Mouse (Mus musculus) thymus, adult 18-20 months (tissue): Measurements from ENCODE around the gene Pin1rt1.

Source experiments
- DNase-seq, 2 experiments: peaks; one replicate each; pipeline ENCODE4 v3.0.0; 2022; ENCODE audit warnings: mixed read lengths in 2 of 2

Pin1rt1 gene

GRCm38 (mm10) chr2:104716279-104716678, at the start of gene Pin1rt1:
Gene Pin1rt1, minus strand, starts transcription at chr2:104716379.
- no peak for DNase-seq

GRCm38 (mm10) chr2:104764018-104764417, 47.8 kb upstream of the Pin1rt1 start:
- DNase-seq: no peak

DNA sequence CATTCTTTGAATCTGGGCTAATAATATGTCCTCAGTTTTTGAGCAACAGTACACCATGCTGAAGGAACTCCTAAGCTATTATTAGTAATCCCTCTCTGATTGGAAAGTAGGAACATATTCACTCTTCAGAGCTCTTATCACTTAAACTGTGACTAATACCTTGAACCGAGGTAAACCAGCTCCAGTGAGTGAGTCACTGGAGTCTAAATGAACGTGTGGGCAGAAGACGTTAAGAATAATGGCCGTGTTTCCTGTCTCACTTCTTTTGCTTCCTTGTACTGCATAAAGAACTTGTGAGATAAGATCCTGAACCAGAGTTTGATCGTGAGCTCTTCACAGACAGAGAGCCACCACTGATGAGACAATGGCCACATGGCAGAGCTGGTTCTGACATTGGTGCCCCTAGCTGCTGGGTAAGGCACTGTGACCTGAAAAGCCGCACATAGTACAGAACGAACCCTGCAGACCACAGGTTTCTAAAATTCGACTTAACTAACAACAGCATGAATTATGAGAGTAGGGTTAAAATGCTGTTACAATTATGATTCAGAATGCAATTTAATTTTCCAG, 47.0 kb upstream of the Pin1rt1 start:
- no peak for DNase-seq

- DNase-seq: no peak
Measured at GRCm38 (mm10) chr2:104750611-104751010, 34.4 kb upstream of the Pin1rt1 start.

DNA sequence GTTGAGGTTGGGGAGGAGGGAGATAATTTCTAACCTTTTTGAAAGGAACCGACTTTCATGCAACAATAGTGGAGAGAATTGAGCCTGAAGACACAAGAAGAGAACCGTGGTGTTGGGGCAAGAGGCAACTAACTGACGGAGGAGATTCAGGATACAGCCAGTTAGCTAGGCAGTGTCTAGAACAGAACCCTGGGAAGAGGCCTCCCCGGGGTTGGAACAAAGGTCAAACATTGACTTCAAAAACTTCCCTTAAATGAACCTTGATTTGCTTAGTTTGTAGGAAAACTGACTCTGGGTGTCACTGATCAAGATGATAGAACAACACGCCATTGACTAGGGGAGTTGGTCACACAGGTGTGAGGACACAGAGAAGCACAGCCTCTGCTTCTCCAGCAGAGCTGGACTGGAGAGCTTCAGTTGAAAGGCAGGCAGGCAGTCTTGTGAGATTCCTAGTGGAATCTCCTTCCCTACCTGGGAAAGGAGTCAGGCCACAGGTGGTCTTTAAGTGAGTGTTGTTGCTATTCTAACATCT, 32.5 kb upstream of the Pin1rt1 start:
- no peak for DNase-seq

- DNase-seq: no peak
Measured at GRCm38 (mm10) chr2:104746251-104746650, 30.1 kb upstream of the Pin1rt1 start.

- no peak for DNase-seq
Measured at GRCm38 (mm10) chr2:104743971-104744370, 27.8 kb upstream of the Pin1rt1 start.

DNA sequence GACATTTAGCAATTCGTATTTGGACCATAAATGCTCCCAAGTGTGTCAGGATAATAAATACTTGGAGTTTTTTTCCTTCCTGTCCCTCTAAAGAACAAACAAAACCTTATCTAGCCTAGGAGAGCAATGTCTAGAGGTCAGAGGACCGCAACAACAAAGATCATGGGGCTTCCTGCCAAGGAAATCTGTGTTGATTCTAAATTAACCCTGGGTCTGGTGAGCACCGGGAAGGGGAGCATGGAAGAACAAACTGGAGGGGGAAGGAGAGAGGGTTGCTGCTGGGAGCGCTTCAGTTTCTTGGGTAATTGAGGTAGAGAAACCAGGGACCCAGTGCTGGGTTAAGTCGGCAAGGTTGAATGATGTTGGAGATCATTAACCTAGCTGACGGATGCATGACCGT, 27.0 kb upstream of the Pin1rt1 start:
- no peak for DNase-seq

- DNase-seq: peak; percentile 71 to 74
Measured at GRCm38 (mm10) chr2:104742741-104743064, 26.5 kb upstream of the Pin1rt1 start, which contains the start of gene Depdc7. Gene Depdc7, minus strand, starts transcription at chr2:104742878.

- DNase-seq: peak in 1 of 2 experiments; percentile 3
Measured at GRCm38 (mm10) chr2:104741896-104742740, 25.9 kb upstream of the Pin1rt1 start.

- DNase-seq: no peak
Measured at GRCm38 (mm10) chr2:104741015-104741758, 25.0 kb upstream of the Pin1rt1 start.

GRCm38 (mm10) chr2:104740248-104740949, 24.2 kb upstream of the Pin1rt1 start:
- DNase-seq: no peak

- no peak for DNase-seq
Measured at GRCm38 (mm10) chr2:104739691-104740090, 23.5 kb upstream of the Pin1rt1 start.

DNA sequence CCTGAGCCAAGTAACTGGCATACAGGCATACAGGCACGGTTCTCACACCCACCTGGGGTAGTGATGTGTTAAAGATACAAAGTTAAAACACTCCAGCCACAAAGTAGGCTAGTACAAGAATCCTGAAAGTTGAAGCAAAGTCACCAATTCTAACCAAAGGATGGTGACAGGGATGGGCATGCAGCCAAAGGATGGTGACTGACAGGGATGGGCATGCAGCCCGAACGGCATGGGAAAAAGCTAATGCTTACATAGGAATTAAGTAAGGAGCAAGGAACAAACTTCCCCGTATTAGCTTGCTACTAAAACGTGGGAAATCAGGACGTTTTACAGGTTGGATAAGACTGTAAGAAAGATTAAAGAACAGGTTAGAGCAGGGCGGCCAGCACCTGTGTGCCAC, 20.1 kb upstream of the Pin1rt1 start:
- DNase-seq: no peak

DNA sequence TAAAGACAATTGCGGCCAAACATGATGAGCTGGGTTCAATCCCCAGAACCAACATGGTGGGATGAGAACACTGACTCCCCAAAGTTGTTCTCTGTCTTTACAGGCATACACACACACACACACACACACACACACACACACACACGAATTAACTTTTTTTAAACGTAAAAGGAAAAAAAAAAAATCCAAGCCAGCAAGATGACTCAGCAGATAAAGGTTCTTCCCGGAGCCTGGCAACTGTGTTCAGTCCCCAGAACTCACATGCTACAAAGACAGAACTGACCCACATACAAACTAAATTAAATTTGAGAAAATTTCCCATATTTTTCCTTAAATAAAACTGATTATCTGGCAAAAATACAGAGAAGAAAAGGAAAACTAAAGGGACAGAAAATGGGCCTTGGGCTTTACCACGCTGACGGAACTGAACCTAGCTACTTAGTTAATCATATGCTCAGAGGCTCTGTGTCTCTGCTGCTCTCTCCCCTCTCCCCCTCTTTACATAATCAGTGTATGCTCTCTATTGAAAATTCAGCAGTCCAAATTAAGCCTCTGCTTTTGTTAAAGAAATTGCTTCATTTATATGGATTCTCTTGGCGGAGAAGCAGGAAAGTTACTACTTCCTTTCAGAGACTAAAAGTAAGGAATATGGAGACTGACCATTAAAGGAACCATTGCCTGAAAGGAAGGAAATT, 16.5 kb upstream of the Pin1rt1 start:
- no peak for DNase-seq

GRCm38 (mm10) chr2:104732033-104732444, 15.9 kb upstream of the Pin1rt1 start:
- DNase-seq: no peak

- no peak for DNase-seq
Measured at GRCm38 (mm10) chr2:104727369-104727768, 11.2 kb upstream of the Pin1rt1 start.

DNA sequence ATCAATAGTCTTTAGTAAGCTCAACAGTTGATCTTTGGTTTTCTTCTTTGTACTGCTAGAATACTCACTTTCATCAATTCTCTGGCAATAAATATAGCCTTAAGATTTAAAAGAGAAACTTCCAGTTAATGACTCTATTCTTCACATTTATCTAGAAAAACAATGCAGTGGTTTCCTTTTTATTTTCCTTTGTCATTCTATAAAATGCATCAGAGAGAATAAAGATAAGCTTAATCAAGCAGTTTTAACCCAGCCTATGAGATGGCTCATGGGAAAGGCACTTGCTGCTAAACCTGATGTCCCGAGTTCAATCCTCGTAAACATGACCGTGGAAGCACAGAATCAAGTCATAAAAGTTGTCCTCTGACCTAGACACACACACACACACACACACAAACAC, 5.8 kb upstream of the Pin1rt1 start:
- no peak for DNase-seq

DNA sequence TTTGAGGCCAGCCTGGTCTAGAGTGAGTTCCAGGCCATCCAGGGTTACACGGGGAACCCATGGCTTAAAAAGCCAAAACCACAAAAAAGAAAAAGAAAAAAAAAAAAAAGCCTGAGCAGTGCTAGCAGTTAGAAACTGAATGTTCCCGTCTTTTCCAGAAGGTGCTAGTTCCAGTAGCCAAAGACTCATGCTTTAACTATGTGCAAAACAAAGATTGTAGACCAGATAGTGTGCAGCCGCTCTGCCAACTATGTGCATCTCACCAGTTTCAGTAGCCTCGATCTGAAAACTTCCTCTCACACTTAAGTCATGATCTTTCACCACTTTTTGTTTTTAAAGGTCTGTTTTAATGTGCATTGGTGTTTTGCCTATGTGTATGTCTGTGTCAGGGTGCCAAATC, 1.6 kb upstream of the Pin1rt1 start:
- DNase-seq: no peak

DNA sequence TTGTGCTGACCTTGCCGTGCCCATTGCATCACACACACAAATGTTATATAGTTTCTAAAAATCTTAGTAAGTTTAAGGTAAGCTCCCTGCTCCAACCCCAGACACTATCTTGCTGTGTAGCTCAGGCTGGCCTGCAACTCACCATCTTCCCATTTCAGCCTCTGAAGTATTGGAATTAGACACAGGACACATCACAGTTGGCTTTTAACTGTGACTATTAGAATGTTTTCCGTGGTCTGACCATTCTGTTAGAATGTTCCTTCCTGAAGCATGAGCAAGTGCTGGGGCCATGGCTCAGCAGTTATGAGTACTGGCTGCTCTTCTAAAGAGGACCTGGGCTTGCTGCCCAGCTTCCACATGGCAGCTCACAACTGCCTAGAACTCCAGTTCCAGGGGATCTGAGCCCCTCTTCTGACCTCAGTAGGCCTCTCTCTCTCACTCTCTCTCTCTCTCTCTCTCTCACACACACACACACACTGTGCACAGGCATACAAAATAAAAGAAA, 1.1 kb upstream of the Pin1rt1 start:
- DNase-seq: no peak

- DNase-seq: no peak
Measured at GRCm38 (mm10) chr2:104714254-104714691, 1.9 kb downstream of the Pin1rt1 start.

DNA sequence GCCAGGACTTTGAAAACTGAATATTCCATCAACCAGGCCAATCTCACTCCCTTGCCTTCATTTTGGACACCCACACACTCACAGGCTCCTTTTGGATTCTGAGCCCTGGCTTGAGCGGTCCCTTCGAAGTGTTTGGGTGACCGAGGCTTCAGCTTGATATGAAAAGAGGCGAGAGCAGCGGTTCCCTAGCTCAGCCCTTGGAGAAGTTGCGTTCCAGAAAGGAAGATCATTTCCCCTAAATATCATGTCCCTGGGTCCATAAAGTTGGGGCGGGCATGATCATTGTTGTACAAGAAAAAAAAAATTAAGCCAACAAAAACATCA, 3.7 kb downstream of the Pin1rt1 start:
- no peak for DNase-seq
